Mouse (Mus musculus) spleen, postnatal 4 days (tissue): ENCODE results near the gene Tirap.
"Not testable (repeated sequence)": the region's sequence is repeated elsewhere in the genome, so short reads cannot be mapped to it uniquely, and the experiment has no call there.

Source experiments
- DNase-seq, 2 experiments: peaks; one replicate each; pipeline ENCODE4 v3.0.0; 2022; ENCODE audit warnings: low spot score in 2 of 2

Gene Tirap

DNA sequence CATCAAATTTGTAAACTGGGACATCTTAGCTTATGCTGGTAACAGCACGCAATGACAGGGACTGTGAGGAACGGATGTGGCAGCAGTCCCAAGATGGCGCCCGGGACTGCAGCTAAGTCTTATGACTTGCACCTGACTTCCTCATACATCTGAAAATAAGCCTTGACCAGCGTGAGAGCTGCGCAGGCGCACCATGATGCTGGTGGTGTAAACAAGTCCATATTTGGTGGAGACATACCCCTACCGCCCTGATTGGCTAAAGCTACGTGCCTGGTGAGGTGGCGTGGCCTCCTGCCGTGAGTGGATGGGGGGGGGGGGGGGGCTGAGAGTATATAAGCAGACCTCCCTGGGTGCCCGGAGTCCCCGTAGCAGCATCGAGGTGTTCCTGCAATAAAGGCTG, 52.8 kb downstream of the Tirap start:
- not testable (repeated sequence) for DNase-seq

- DNase-seq, result no peak
These were observed 54.3 kb downstream of the Tirap start for GRCm38 (mm10) chr9:35145829-35146228.

GRCm38 (mm10) chr9:35145118-35145517, 55.0 kb downstream of the Tirap start:
- DNase-seq, result no peak

DNA sequence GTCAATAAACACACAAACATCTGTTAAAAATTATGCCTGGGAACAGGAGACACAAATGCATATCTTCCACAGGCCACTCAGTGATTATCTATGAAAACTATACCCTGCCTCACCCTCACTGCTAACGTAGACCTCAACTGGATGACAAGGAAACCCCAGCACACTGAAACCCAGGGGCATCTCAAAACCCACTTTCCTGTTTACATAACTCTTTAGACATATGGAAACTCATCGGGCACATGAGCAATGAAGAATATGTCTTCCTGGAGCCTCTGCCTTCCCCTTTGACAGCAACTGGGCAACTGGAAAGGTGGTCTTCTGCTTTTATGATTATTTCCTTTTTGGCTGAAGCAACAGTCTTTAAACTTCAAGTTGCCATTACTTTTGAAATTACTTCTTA, 57.9 kb downstream of the Tirap start:
- DNase-seq, result no peak

GRCm38 (mm10) chr9:35139231-35139744, 60.8 kb downstream of the Tirap start:
- DNase-seq, result no peak

GRCm38 (mm10) chr9:35138029-35138428, 62.1 kb downstream of the Tirap start:
- no peak for DNase-seq

DNA sequence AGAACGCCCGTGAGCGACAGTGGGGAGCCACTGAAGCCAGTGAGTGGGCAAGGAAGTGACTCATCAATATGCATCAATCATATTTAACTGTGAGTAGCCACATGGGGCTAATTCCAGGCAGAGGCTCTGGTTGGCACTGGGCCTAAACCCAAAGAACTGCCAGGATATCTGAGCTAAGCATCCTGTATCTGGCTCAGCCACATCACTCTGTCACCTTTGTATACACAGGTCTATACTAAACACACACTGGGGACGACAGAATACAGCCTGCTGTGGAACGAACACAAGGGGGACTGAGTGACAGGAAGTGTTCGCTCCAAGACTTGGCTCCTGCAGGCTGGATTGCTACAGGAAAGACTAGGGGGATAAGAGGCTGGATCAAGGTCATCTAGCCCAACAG, 64.5 kb downstream of the Tirap start:
- DNase-seq, result no peak
